Comparison of ENCODE assay signal across 8 mouse cellular contexts in genomic region chr10:108331784-108332561, GRCm38 (mm10). TPM values are rescaled to one million over a fixed set of nuclear protein-coding genes. Genes with fewer than 3 reads are reported as not detected.
DNase-seq lines count a peak whose midpoint lies in the region; ATAC-seq and TF ChIP-seq lines count a peak whose summit lies in the region.

Gene Pawr, plus strand, starts transcription at chr10:108332121.

- no peaks in the 10 kb centered on the region for H3K36me3 ChIP-seq in heart, adult 2 months (ENCODE audit: control insufficient read depth, insufficient read depth, low read length)
- H3K36me3 ChIP-seq in liver, embryonic 15.5 days (replicated peaks): no peaks in the 10 kb centered on the region
- no peaks in the 10 kb centered on the region for H3K36me3 ChIP-seq in neural tube, embryonic 11.5 days (ENCODE audit: control insufficient read depth, insufficient read depth, low read length)
- no peaks in the 10 kb centered on the region for H3K36me3 ChIP-seq in testis, adult 2 months (ENCODE audit: control insufficient read depth, insufficient read depth, low read length)

- TF ChIP-seq EP300 in heart, adult 2 months (IDR thresholded peaks at IDR 0.05; ENCODE audit: insufficient read depth, low read depth, low read length): no peak

- DNase-seq in 3T3-L1 (ENCODE audit: low read depth, low spot score): peak; percentile 55
- peak; percentile 88 for DNase-seq in adrenal gland, adult 2 months
- peak; percentile 83 for DNase-seq in embryo, embryonic 10 days (ENCODE audit: low spot score)
- DNase-seq in heart, adult 2 months: peak; percentile 74 to 76
- DNase-seq in kidney, adult 11 months: peak; percentile 82
- DNase-seq in neural tube, embryonic 11.5 days (ENCODE audit: low spot score): peak; percentile 88

- H3K9me3 ChIP-seq in liver, embryonic 15.5 days (replicated peaks): no peaks in the 10 kb centered on the region
- no peaks in the 10 kb centered on the region for H3K9me3 ChIP-seq in neural tube, embryonic 11.5 days (ENCODE audit: control insufficient read depth, low read length)

- peak; percentile 27; the same call in 1 of the 2 replicates for TF ChIP-seq POLR2A in heart, adult 2 months (IDR thresholded peaks at IDR 0.05; ENCODE audit: insufficient read depth, low read depth, low read length)
- TF ChIP-seq POLR2A in testis, adult 2 months (IDR thresholded peaks at IDR 0.05; ENCODE audit: control insufficient read depth, low read depth, low read length): peak; percentile 34; the same call in 1 of the 2 replicates

- peak within 1 kb of the TSS; percentile 82 for H3K4me3 ChIP-seq in heart, adult 2 months
- H3K4me3 ChIP-seq in liver, embryonic 15.5 days (replicated peaks): peak within 1 kb of the TSS; percentile 67
- H3K4me3 ChIP-seq in neural tube, embryonic 11.5 days (ENCODE audit: low read depth, low read length): peak within 1 kb of the TSS; percentile 91
- H3K4me3 ChIP-seq in testis, adult 2 months (ENCODE audit: control insufficient read depth, low read depth, low read length): peak within 1 kb of the TSS; percentile 88

- peak within 1 kb of the TSS; percentile 87 for H3K4me2 ChIP-seq in liver, embryonic 15.5 days
- peak within 1 kb of the TSS; percentile 86 for H3K4me2 ChIP-seq in neural tube, embryonic 11.5 days (ENCODE audit: low read depth)

- ATAC-seq in liver, embryonic 15.5 days (ENCODE audit: insufficient read depth): peak; percentile 86
- peak; percentile 86 for ATAC-seq in neural tube, embryonic 11.5 days (ENCODE audit: insufficient read depth, low FRiP score, low TSS enrichment)

- peak within 1 kb of the TSS; percentile 57 for H3K27ac ChIP-seq in heart, adult 2 months
- peak within 1 kb of the TSS; percentile 62 for H3K27ac ChIP-seq in liver, embryonic 15.5 days (replicated peaks)
- 0 out of 2 replicates have a peak within 1 kb of the TSS, but pooled peaks have one; percentile 37 for H3K27ac ChIP-seq in neural tube, embryonic 11.5 days (ENCODE audit: low read depth, low read length)
- peak within 1 kb of the TSS; percentile 42; the same call in 1 of the 2 replicates for H3K27ac ChIP-seq in testis, adult 2 months (ENCODE audit: control insufficient read depth, insufficient read depth, low read depth, low read length)

- intact Hi-C loops in heart, adult 2 months (cut with DNase I): loop anchor here (2.0 kb wide), 1 partner anchor 115 kb away; no protein-coding TSS in a partner anchor

- peak within 1 kb of the TSS; percentile 83 for H3K9ac ChIP-seq in heart, adult 2 months (ENCODE audit: low read depth, low read length)
- peak within 1 kb of the TSS; percentile 60 for H3K9ac ChIP-seq in liver, embryonic 15.5 days
- peak within 1 kb of the TSS; percentile 87 for H3K9ac ChIP-seq in neural tube, embryonic 11.5 days (ENCODE audit: low read length)

- H3K4me1 ChIP-seq in heart, adult 2 months (ENCODE audit: control insufficient read depth, insufficient read depth, low read length): peaks cover 2% of the 10 kb centered on the region
- peaks cover 23% of the 10 kb centered on the region for H3K4me1 ChIP-seq in liver, embryonic 15.5 days (replicated peaks)
- H3K4me1 ChIP-seq in neural tube, embryonic 11.5 days (ENCODE audit: control insufficient read depth, insufficient read depth, low read length): no peaks in the 10 kb centered on the region
- peaks cover 5% of the 10 kb centered on the region for H3K4me1 ChIP-seq in testis, adult 2 months (ENCODE audit: control insufficient read depth, insufficient read depth, low read length)

- H3K27me3 ChIP-seq in heart, adult 2 months (ENCODE audit: control insufficient read depth, insufficient read depth, low read length): no peaks in the 10 kb centered on the region
- peaks cover 48% of the 10 kb centered on the region for H3K27me3 ChIP-seq in liver, embryonic 15.5 days
- peaks cover 4% of the 10 kb centered on the region; the same call in 1 of the 2 replicates for H3K27me3 ChIP-seq in neural tube, embryonic 11.5 days (ENCODE audit: control insufficient read depth, insufficient read depth, low read length)
- no peaks in the 10 kb centered on the region for H3K27me3 ChIP-seq in testis, adult 2 months (ENCODE audit: control insufficient read depth, insufficient read depth, low read length)

- H3K79me2 ChIP-seq in heart, adult 2 months (replicated peaks; ENCODE audit: control insufficient read depth, insufficient read depth, low read length): no peaks in the 10 kb centered on the region

- TF ChIP-seq CTCF in heart, adult 2 months (IDR thresholded peaks at IDR 0.05): no peak
- no peak for TF ChIP-seq CTCF in testis, adult 2 months (IDR thresholded peaks at IDR 0.05; ENCODE audit: control insufficient read depth, insufficient read depth, insufficient replicate concordance, low read depth, low read length)

- WGBS in heart, adult 2 months: under 1% methylated on average over 71 of the region's 85 CpGs
- under 1% methylated on average over 80 of the region's 85 CpGs for WGBS in liver, embryonic 15.5 days (ENCODE audit: insufficient replicate concordance)
- under 1% methylated on average over 73 of the region's 85 CpGs for WGBS in neural tube, embryonic 11.5 days

RNA-seq across cellular contexts. Expression of gene Pawr, which starts in this region (rescaled TPM):
- total RNA-seq in adrenal gland, adult 2 months (2021): 10 to 100 TPM; 11.5 to 11.9 TPM
- 10.0 and 14.5 TPM in 2 replicates for polyA plus RNA-seq in adrenal gland, adult 2 months (2012; rRNA removed)
- 1 to 10 TPM; 2.5 to 3.5 TPM for total RNA-seq in heart, adult 2 months (2021)
- 1.1 and 2.0 TPM in 2 replicates for polyA plus RNA-seq in heart, adult 2 months (2012; rRNA removed)
- 4.1 and 4.5 TPM in 2 replicates for polyA plus RNA-seq in liver, embryonic 15.5 days (2015; fragmentation: Nextera tagmentation; extraction: Ambion mirVana)
- polyA plus RNA-seq in neural tube, embryonic 11.5 days (2014; fragmentation: Nextera tagmentation; extraction: Ambion mirVana): 15.1 TPM in 2 replicates
- polyA plus RNA-seq in testis, adult 2 months (2012; rRNA removed): 0.91 and 1.9 TPM in 2 replicates

Comparison
In these comparisons a context has a peak if more than half of its experiments do, and no peak if none do; other contexts are left out.
1. Peak in every context shown above with its lines: DNase-seq, ATAC-seq, H3K4me3 ChIP-seq and H3K27ac ChIP-seq.